Mouse (Mus musculus) cortical plate, adult 2 months (tissue): Measurements from ENCODE around the gene Nutf2-ps1.

Experiments used
- CTCF ChIP-seq: fragments of 200-500 bp; IDR thresholded peaks from 2 replicates; pipeline ENCODE4 v1.5.1; 2011; ENCODE audit warnings: mild to moderate bottlenecking, control low read depth, low read length; ENCODE audit not compliant: insufficient read depth; ENCODE audit errors: extremely low read depth
- POLR2A ChIP-seq: fragments of 200-500 bp; IDR thresholded peaks from 2 replicates; pipeline ENCODE4 v1.6.1; 2011; ENCODE audit warnings: mild to moderate bottlenecking, low read length, control low read depth; ENCODE audit not compliant: insufficient read depth; ENCODE audit errors: extremely low read depth

DNA sequence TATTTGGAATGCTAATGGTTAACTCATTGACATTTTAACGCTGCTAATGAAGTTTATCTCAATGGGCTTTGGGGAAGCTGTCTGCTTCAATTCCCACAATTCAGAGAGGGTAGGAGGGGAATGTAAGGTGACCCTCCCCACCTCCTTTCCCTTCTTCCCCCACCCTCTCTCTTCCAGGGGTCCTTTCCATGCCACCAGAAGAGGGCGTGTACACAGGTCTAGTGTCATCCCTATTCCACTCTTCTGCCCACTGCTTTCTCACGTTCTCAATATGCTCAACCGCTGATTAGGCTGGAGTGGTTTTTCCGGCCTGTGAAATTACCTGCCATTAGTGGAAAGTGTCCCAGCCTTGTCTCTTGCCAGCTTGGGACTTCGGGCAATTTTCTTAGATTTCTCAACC is 32.0 kb downstream of the Nutf2-ps1 start:
- TF ChIP-seq CTCF (no peak), POLR2A (no peak)
